Mouse (Mus musculus) CD8-positive naive resting alpha-beta T cell, adult 2 months (primary cell): ENCODE data around the gene Grb14.

Experiments
- DNase-seq, 2 experiments: peaks; one replicate each; pipeline ENCODE4 v3.0.0; 2022; ENCODE audit warnings: low read depth in 2 of 2, low spot score in 2 of 2

Gene Grb14

GRCm38 (mm10) chr2:64887098-64887757 is 137.6 kb downstream of the Grb14 start:
- no peak for DNase-seq

- DNase-seq = no peak
Measured at GRCm38 (mm10) chr2:64885696-64886095, 139.1 kb downstream of the Grb14 start.

- no peak for DNase-seq
Measured at GRCm38 (mm10) chr2:64878275-64878674, 146.5 kb downstream of the Grb14 start.
